Mouse (Mus musculus) midbrain, postnatal 0 days (tissue): ENCODE data around the gene Med6. TPM values are rescaled to one million over a fixed set of nuclear protein-coding genes. Genes with fewer than 3 reads are reported as not detected.
"Not testable (repeated sequence)": the region's sequence is repeated elsewhere in the genome, so short reads cannot be mapped to it uniquely, and the experiment has no call there.

ENCODE experiments used
- ATAC-seq: fragments of 200-750 bp; cut with Nextera tagmentation; 2 replicates; pipeline ENCODE4 v1.8.0; 2017; ENCODE audit warnings: moderate number of reproducible peaks, mild to moderate bottlenecking, moderate TSS enrichment, moderate library complexity; ENCODE audit not compliant: low FRiP score
- DNase-seq: peaks from one replicate; pipeline ENCODE4 v3.0.0-alpha.2; 2015; ENCODE audit warnings: low spot score
- H3K27ac ChIP-seq: fragments of 300-500 bp; sonication (generic); 2 replicates; pipeline ENCODE4 v1.5.1; 2014; ENCODE audit warnings: low read depth, mild to moderate bottlenecking, low read length, mixed read lengths
- H3K27me3 ChIP-seq: fragments of 300-500 bp; sonication (generic); 2 replicates; pipeline ENCODE4 v1.6.1; 2014; ENCODE audit warnings: low read length, control low read depth, mixed read lengths; ENCODE audit not compliant: insufficient read depth
- H3K36me3 ChIP-seq: fragments of 300-500 bp; sonication (generic); 2 replicates; pipeline ENCODE4 v1.6.1; 2014; ENCODE audit warnings: low read length, control low read depth, mixed read lengths; ENCODE audit not compliant: insufficient read depth
- H3K4me1 ChIP-seq: fragments of 300-500 bp; sonication (generic); 2 replicates; pipeline ENCODE4 v1.6.1; 2014; ENCODE audit warnings: mild to moderate bottlenecking, control low read depth, antibody characterized with exemption, low read length, mixed read lengths; ENCODE audit not compliant: insufficient read depth
- H3K4me2 ChIP-seq: fragments of 300-500 bp; sonication (generic); 2 replicates; pipeline ENCODE4 v1.6.1; 2014; ENCODE audit warnings: low read depth, mild to moderate bottlenecking, low read length, mixed read lengths; ENCODE audit not compliant: poor library complexity, severe bottlenecking
- H3K4me3 ChIP-seq: fragments of 300-500 bp; sonication (generic); 2 replicates; pipeline ENCODE4 v1.5.1; 2014; ENCODE audit warnings: low read depth, mild to moderate bottlenecking, low read length, moderate library complexity
- H3K9ac ChIP-seq: fragments of 300-500 bp; sonication (generic); replicated peaks from 2 replicates; pipeline ENCODE4 v1.6.1; 2014; ENCODE audit warnings: mild to moderate bottlenecking, low read length, moderate library complexity, mixed read lengths; ENCODE audit not compliant: poor library complexity, severe bottlenecking
- H3K9me3 ChIP-seq: fragments of 300-500 bp; sonication (generic); 2 replicates; pipeline ENCODE4 v1.6.1; 2016; ENCODE audit warnings: low read length, control low read depth
- CTCF ChIP-seq: IDR thresholded peaks from 2 replicates; pipeline ENCODE4 v1.5.1; 2016; ENCODE audit warnings: antibody characterized with exemption, mild to moderate bottlenecking
- WGBS: fragments of 180-500 bp; shearing (Covaris S2); extraction: QIAGEN DNeasy Blood & Tissue Kit; methylation state at CpG from one replicate; pipeline ENCODE4 v1.1.7; 2014; 5-methylcytosine and 5-hydroxymethylcytosine counted together
- polyA plus RNA-seq: library from polyadenylated mRNA; unstranded; fragments of >200 nt; fragmentation: Nextera tagmentation; extraction: Ambion mirVana; gene quantifications from 2 replicates; pipeline ENCODE4 v1.2.1, GENCODE M21; 2015
- total RNA-seq: library from RNA; depleted of rRNA; stranded (reverse); fragments of >200 nt; gene quantifications from 2 replicates; pipeline ENCODE4 v1.2.3, GENCODE M21; 2014; rRNA removed

Gene Med6
- total and polyA plus RNA-seq, 2 experiments from 2014 or later: 31.2 to 36.1 TPM

- WGBS: under 1% methylated on average over 46 of the region's 46 CpGs
- Histone ChIP-seq H3K4me1 (peaks cover 5% of the 10 kb centered on the region; the same call in 1 of the 2 replicates), H3K4me2 (peak within 1 kb of the TSS; percentile 61), H3K36me3 (no peaks in the 10 kb centered on the region), H3K27me3 (no peaks in the 10 kb centered on the region), H3K27ac (peak within 1 kb of the TSS; percentile 81), H3K4me3 (peak within 1 kb of the TSS; percentile 85), H3K9ac (peak within 1 kb of the TSS; percentile 86), H3K9me3 (no peaks in the 10 kb centered on the region)
- no peak for TF ChIP-seq CTCF
- DNase-seq (peak; percentile 94), ATAC-seq (peak; percentile 91)
These were observed 62.3 kb downstream of the Med6 start, which contains the start of the genes Gm20498 and Synj2bp for GRCm38 (mm10) chr12:81532316-81533028. Gene Gm20498 (minus strand): TSS chr12:81532905. Gene Synj2bp (minus strand): TSS chr12:81532911.

GRCm38 (mm10) chr12:81530587-81530986 is 64.2 kb downstream of the Med6 start:
- not testable (repeated sequence) for H3K9me3 ChIP-seq, ATAC-seq, H3K4me3 ChIP-seq, DNase-seq, H3K9ac ChIP-seq, H3K36me3 ChIP-seq, H3K27ac ChIP-seq, H3K4me1 ChIP-seq, H3K4me2 ChIP-seq, H3K27me3 ChIP-seq
- 87% methylated on average over 5 of the region's 8 CpGs for WGBS

Other genes with a start within 250 kb of the Med6 start
- gene Gm4787, start 215.5 kb downstream of the Med6 start, total RNA-seq: 0.94 and 0.99 TPM in 2 replicates
- gene Gm4787, start 215.5 kb downstream of the Med6 start, polyA plus RNA-seq: 0.11 and 0.14 TPM in 2 replicates
- gene Adam4, start 173.1 kb downstream of the Med6 start, total RNA-seq: 0.22 and 2.6 TPM in 2 replicates
- 0.14 TPM in 1 of 2 replicates, not detected in the other for gene Adam4, start 173.1 kb downstream of the Med6 start, polyA plus RNA-seq
- gene Cox16, start 109.9 kb downstream of the Med6 start, total RNA-seq: 55.1 and 103 TPM in 2 replicates
- gene Cox16, start 109.9 kb downstream of the Med6 start, polyA plus RNA-seq: 131 and 139 TPM in 2 replicates
- 11.4 and 26.7 TPM in 2 replicates for gene Gm20498, start 62.1 kb downstream of the Med6 start, total RNA-seq
- 46.8 and 48.0 TPM in 2 replicates for gene Gm20498, start 62.1 kb downstream of the Med6 start, polyA plus RNA-seq
- gene Synj2bp, start 62.1 kb downstream of the Med6 start, total RNA-seq: 26.5 and 28.8 TPM in 2 replicates
- gene Synj2bp, start 62.1 kb downstream of the Med6 start, polyA plus RNA-seq: 22.0 and 25.5 TPM in 2 replicates
- 0.38 and 1.5 TPM in 2 replicates for gene Adam21, start 26.5 kb downstream of the Med6 start, total RNA-seq
- 0.48 and 0.60 TPM in 2 replicates for gene Adam21, start 26.5 kb downstream of the Med6 start, polyA plus RNA-seq
- 58.4 and 60.2 TPM in 2 replicates for gene Ttc9, start 36.2 kb upstream of the Med6 start, total RNA-seq
- gene Ttc9, start 36.2 kb upstream of the Med6 start, polyA plus RNA-seq: 16.3 and 16.7 TPM in 2 replicates
- 67.1 and 71.1 TPM in 2 replicates for gene Map3k9, start 186.2 kb upstream of the Med6 start, total RNA-seq
- gene Map3k9, start 186.2 kb upstream of the Med6 start, polyA plus RNA-seq: 7.9 and 9.3 TPM in 2 replicates